Mouse (Mus musculus) heart, embryonic 13.5 days (tissue): ENCODE measurements around the gene Dtx2. TPM values are rescaled to one million over a fixed set of nuclear protein-coding genes. Genes with fewer than 3 reads are reported as not detected.

Experiments used
- ATAC-seq: fragments of 200-750 bp; cut with Nextera tagmentation; 2 replicates; pipeline ENCODE4 v1.8.0; 2017; ENCODE audit warnings: moderate TSS enrichment; ENCODE audit not compliant: insufficient number of reproducible peaks, low FRiP score, low TSS enrichment; ENCODE audit errors: extremely low read depth
- H3K27ac ChIP-seq: fragments of 300-500 bp; sonication (generic); replicated peaks from 2 replicates; pipeline ENCODE4 v1.5.1; 2015; ENCODE audit warnings: moderate library complexity, mild to moderate bottlenecking, inconsistent platforms
- H3K27me3 ChIP-seq: fragments of 300-500 bp; sonication (generic); replicated peaks from 2 replicates; pipeline ENCODE4 v1.6.1; 2015; ENCODE audit warnings: mild to moderate bottlenecking, inconsistent platforms
- H3K36me3 ChIP-seq: fragments of 300-500 bp; sonication (generic); 2 replicates; pipeline ENCODE4 v1.6.1; 2015; ENCODE audit warnings: mild to moderate bottlenecking, inconsistent platforms
- H3K4me1 ChIP-seq: fragments of 300-500 bp; sonication (generic); 2 replicates; pipeline ENCODE4 v1.6.1; 2015; ENCODE audit warnings: inconsistent platforms
- H3K4me2 ChIP-seq: fragments of 300-500 bp; sonication (generic); 2 replicates; pipeline ENCODE4 v1.6.1; 2015; ENCODE audit warnings: inconsistent platforms, mild to moderate bottlenecking, moderate library complexity
- H3K4me3 ChIP-seq: fragments of 300-500 bp; sonication (generic); 2 replicates; pipeline ENCODE4 v1.5.1; 2015; ENCODE audit warnings: moderate library complexity, mild to moderate bottlenecking, inconsistent platforms
- H3K9ac ChIP-seq: fragments of 300-500 bp; sonication (generic); 2 replicates; pipeline ENCODE4 v1.6.1; 2015; ENCODE audit warnings: inconsistent platforms, mild to moderate bottlenecking, moderate library complexity
- H3K9me3 ChIP-seq: fragments of 300-500 bp; sonication (generic); 2 replicates; pipeline ENCODE4 v1.6.1; 2016; ENCODE audit warnings: inconsistent platforms
- WGBS: fragments of 180-500 bp; shearing (Covaris S2); methylation state at CpG from one replicate; pipeline ENCODE4 v1.1.7; 2015; ENCODE audit warnings: mixed read lengths; 5-methylcytosine and 5-hydroxymethylcytosine counted together
- polyA plus RNA-seq: library from polyadenylated mRNA; unstranded; fragments of >200 nt; fragmentation: Nextera tagmentation; extraction: Ambion mirVana; gene quantifications from 2 replicates; pipeline ENCODE4 v1.2.1, GENCODE M21; 2015

Dtx2 gene
- polyA plus RNA-seq, 1 experiment from 2014 or later: 23.0 TPM

GRCm38 (mm10) chr5:136026859-136027258 lies 32.3 kb downstream of the Dtx2 start:
- no peak overlapping the region for H3K9ac ChIP-seq
- H3K36me3 ChIP-seq: peaks cover 82% of the 10 kb centered on the region
- no peak overlapping the region for H3K27ac ChIP-seq
- WGBS: 85% methylated on average over 9 of the region's 9 CpGs
- no peaks in the 10 kb centered on the region for H3K27me3 ChIP-seq
- H3K4me2 ChIP-seq: no peak overlapping the region
- H3K4me1 ChIP-seq: no peaks in the 10 kb centered on the region
- H3K9me3 ChIP-seq: no peaks in the 10 kb centered on the region
- no peak overlapping the region for H3K4me3 ChIP-seq
- no peak for ATAC-seq

GRCm38 (mm10) chr5:136027612-136028311 lies 33.2 kb downstream of the Dtx2 start:
- Histone ChIP-seq H3K4me3 (no peak overlapping the region), H3K27me3 (no peaks in the 10 kb centered on the region), H3K9me3 (no peaks in the 10 kb centered on the region), H3K27ac (no peak overlapping the region), H3K4me2 (no peak overlapping the region), H3K9ac (no peak overlapping the region), H3K4me1 (no peaks in the 10 kb centered on the region), H3K36me3 (peaks cover 82% of the 10 kb centered on the region)
- no peak for ATAC-seq
- 78% methylated on average over 11 of the region's 11 CpGs for WGBS

GRCm38 (mm10) chr5:136034868-136035267 lies 40.3 kb downstream of the Dtx2 start:
- Histone ChIP-seq H3K27me3 (0 out of 2 replicates have a peak, but pooled peaks cover 7% of the 10 kb centered on the region), H3K9ac (no peak overlapping the region), H3K4me1 (0 out of 2 replicates have a peak, but pooled peaks cover 5% of the 10 kb centered on the region), H3K4me3 (no peak overlapping the region), H3K36me3 (peaks cover 32% of the 10 kb centered on the region), H3K27ac (no peak overlapping the region), H3K9me3 (no peaks in the 10 kb centered on the region), H3K4me2 (no peak overlapping the region)
- no peak for ATAC-seq
- WGBS: 71% methylated on average over 4 of the region's 4 CpGs

- H3K36me3 ChIP-seq: peaks cover 28% of the 10 kb centered on the region
- no peak for ATAC-seq
- H3K9me3 ChIP-seq: no peaks in the 10 kb centered on the region
- 0 out of 2 replicates have a peak, but pooled peaks cover 6% of the 10 kb centered on the region for H3K4me1 ChIP-seq
- H3K4me2 ChIP-seq: no peak overlapping the region
- no peak overlapping the region for H3K9ac ChIP-seq
- H3K27ac ChIP-seq: no peak overlapping the region
- 0 out of 2 replicates have a peak, but pooled peaks cover 7% of the 10 kb centered on the region for H3K27me3 ChIP-seq
- 76% methylated on average over 1 of the region's 1 CpGs for WGBS
- no peak overlapping the region for H3K4me3 ChIP-seq
Observed at GRCm38 (mm10) chr5:136035285-136035684, 40.7 kb downstream of the Dtx2 start.

- Histone ChIP-seq H3K4me1 (0 out of 2 replicates have a peak, but pooled peaks cover 6% of the 10 kb centered on the region), H3K36me3 (peaks cover 14% of the 10 kb centered on the region), H3K9ac (no peak overlapping the region), H3K4me2 (no peak overlapping the region), H3K9me3 (no peaks in the 10 kb centered on the region), H3K4me3 (no peak overlapping the region), H3K27me3 (0 out of 2 replicates have a peak, but pooled peaks cover 7% of the 10 kb centered on the region), H3K27ac (no peak overlapping the region)
- WGBS: 80% methylated on average over 1 of the region's 1 CpGs
- no peak for ATAC-seq
Observed at GRCm38 (mm10) chr5:136036667-136037066, 42.1 kb downstream of the Dtx2 start.

GRCm38 (mm10) chr5:136038258-136039214 lies 43.9 kb downstream of the Dtx2 start, which contains the start of gene Upk3b:
Gene Upk3b, plus strand, starts transcription at chr5:136038496.
- Histone ChIP-seq H3K4me3 (peak within 1 kb of the TSS; percentile 34), H3K4me2 (peak within 1 kb of the TSS; percentile 50; the same call in 1 of the 2 replicates), H3K27ac (peak within 1 kb of the TSS; percentile 51), H3K36me3 (no peaks in the 10 kb centered on the region), H3K9ac (peak within 1 kb of the TSS; percentile 20; the same call in 1 of the 2 replicates), H3K9me3 (no peaks in the 10 kb centered on the region), H3K4me1 (0 out of 2 replicates have a peak, but pooled peaks cover 6% of the 10 kb centered on the region), H3K27me3 (0 out of 2 replicates have a peak, but pooled peaks cover 7% of the 10 kb centered on the region)
- WGBS: 43% methylated on average over 17 of the region's 17 CpGs
- ATAC-seq: 0 out of 2 replicates have a peak, but pooled peaks have one; percentile 18

- ATAC-seq: no peak
- Histone ChIP-seq H3K27me3 (0 out of 2 replicates have a peak, but pooled peaks cover 7% of the 10 kb centered on the region), H3K4me1 (0 out of 2 replicates have a peak, but pooled peaks cover 6% of the 10 kb centered on the region), H3K36me3 (no peaks in the 10 kb centered on the region), H3K27ac (no peak overlapping the region), H3K9ac (peak overlapping the region; percentile 55), H3K9me3 (no peaks in the 10 kb centered on the region), H3K4me2 (peak overlapping the region; percentile 50), H3K4me3 (peak overlapping the region; percentile 34)
- WGBS: 52% methylated on average over 5 of the region's 5 CpGs
Observed at GRCm38 (mm10) chr5:136040210-136040609, 45.6 kb downstream of the Dtx2 start.

- 44% methylated on average over 2 of the region's 2 CpGs for WGBS
- Histone ChIP-seq H3K9ac (no peak overlapping the region), H3K9me3 (no peaks in the 10 kb centered on the region), H3K4me3 (no peak overlapping the region), H3K4me2 (no peak overlapping the region), H3K27ac (no peak overlapping the region), H3K27me3 (0 out of 2 replicates have a peak, but pooled peaks cover 7% of the 10 kb centered on the region), H3K4me1 (0 out of 2 replicates have a peak, but pooled peaks cover 6% of the 10 kb centered on the region), H3K36me3 (no peaks in the 10 kb centered on the region)
- no peak for ATAC-seq
Observed at GRCm38 (mm10) chr5:136041260-136041659, 46.7 kb downstream of the Dtx2 start.

GRCm38 (mm10) chr5:136041666-136042065 lies 47.1 kb downstream of the Dtx2 start:
- Histone ChIP-seq H3K36me3 (no peaks in the 10 kb centered on the region), H3K27me3 (0 out of 2 replicates have a peak, but pooled peaks cover 7% of the 10 kb centered on the region), H3K4me1 (0 out of 2 replicates have a peak, but pooled peaks cover 6% of the 10 kb centered on the region), H3K27ac (no peak overlapping the region), H3K4me2 (no peak overlapping the region), H3K9ac (no peak overlapping the region), H3K4me3 (no peak overlapping the region), H3K9me3 (no peaks in the 10 kb centered on the region)
- WGBS: 81% methylated on average over 8 of the region's 8 CpGs
- no peak for ATAC-seq

- no peak overlapping the region for H3K9ac ChIP-seq
- no peak overlapping the region for H3K27ac ChIP-seq
- no peak overlapping the region for H3K4me2 ChIP-seq
- WGBS: 58% methylated on average over 13 of the region's 13 CpGs
- no peaks in the 10 kb centered on the region for H3K9me3 ChIP-seq
- ATAC-seq: no peak
- no peak overlapping the region for H3K4me3 ChIP-seq
- 0 out of 2 replicates have a peak, but pooled peaks cover 2% of the 10 kb centered on the region for H3K4me1 ChIP-seq
- no peaks in the 10 kb centered on the region for H3K27me3 ChIP-seq
- no peaks in the 10 kb centered on the region for H3K36me3 ChIP-seq
Observed at GRCm38 (mm10) chr5:136044865-136045264, 50.3 kb downstream of the Dtx2 start.

GRCm38 (mm10) chr5:136045408-136045807 lies 50.8 kb downstream of the Dtx2 start:
- Histone ChIP-seq H3K36me3 (no peaks in the 10 kb centered on the region), H3K4me3 (no peak overlapping the region), H3K27me3 (no peaks in the 10 kb centered on the region), H3K9me3 (no peaks in the 10 kb centered on the region), H3K27ac (no peak overlapping the region), H3K9ac (no peak overlapping the region), H3K4me1 (no peaks in the 10 kb centered on the region), H3K4me2 (no peak overlapping the region)
- WGBS: 37% methylated on average over 9 of the region's 9 CpGs
- ATAC-seq: no peak
